Mouse (Mus musculus) liver, adult 2 months (tissue): ENCODE measurements at regions not wholly inside any gene's neighbourhood (a gene's known extent, or its start where the extent isn't known, plus 50 kb on each side); places are given as distances from the start of the nearest gene placed in this dataset.

Experiments
- DNase-seq: peaks from one replicate; pipeline ENCODE4 v3.0.0-alpha.2; 2011; ENCODE audit warnings: low read depth, low spot score; ENCODE audit errors: extremely low read depth
- H3K27ac ChIP-seq: fragments of 200-500 bp; replicated peaks from 2 replicates; pipeline ENCODE4 v1.5.1; 2012; ENCODE audit warnings: low read depth, mild to moderate bottlenecking, control low read depth, inconsistent platforms, low read length; ENCODE audit not compliant: insufficient read depth
- H3K27me3 ChIP-seq: fragments of 200-500 bp; 2 replicates; pipeline ENCODE4 v1.6.1; 2012; ENCODE audit warnings: mild to moderate bottlenecking, moderate library complexity, low read length, inconsistent platforms; ENCODE audit not compliant: control insufficient read depth, insufficient read depth
- H3K36me3 ChIP-seq: fragments of 200-500 bp; 2 replicates; pipeline ENCODE4 v1.6.1; 2012; ENCODE audit warnings: low read length, inconsistent platforms; ENCODE audit not compliant: control insufficient read depth, insufficient read depth
- H3K4me1 ChIP-seq: fragments of 200-500 bp; 2 replicates; pipeline ENCODE4 v1.6.1; 2011; ENCODE audit warnings: low read length; ENCODE audit not compliant: control insufficient read depth, insufficient read depth
- H3K4me3 ChIP-seq: fragments of 200-500 bp; 2 replicates; pipeline ENCODE4 v1.5.1; 2011; ENCODE audit warnings: low read depth, mild to moderate bottlenecking, control low read depth, low read length, moderate library complexity; ENCODE audit not compliant: insufficient read depth
- H3K79me2 ChIP-seq: fragments of 200-500 bp; 2 replicates; pipeline ENCODE4 v1.6.1; 2012; ENCODE audit warnings: inconsistent platforms, mild to moderate bottlenecking, low read length, moderate library complexity; ENCODE audit not compliant: control insufficient read depth, insufficient read depth
- H3K9ac ChIP-seq: fragments of 200-500 bp; 2 replicates; pipeline ENCODE4 v1.6.1; 2012; ENCODE audit warnings: low read depth, mild to moderate bottlenecking, control low read depth, inconsistent platforms, low read length
- CTCF ChIP-seq: fragments of 200-500 bp; IDR thresholded peaks from 2 replicates; pipeline ENCODE4 v1.5.1; 2011; ENCODE audit warnings: low read depth, low read length, control low read depth
- POLR2A ChIP-seq: fragments of 200-500 bp; IDR thresholded peaks from 2 replicates; pipeline ENCODE4 v1.6.1; 2011; ENCODE audit warnings: low read length, control low read depth; ENCODE audit not compliant: insufficient read depth; ENCODE audit errors: extremely low read depth
- WGBS: fragments of 180-500 bp; shearing (Covaris S2); methylation state at CpG from one replicate; pipeline ENCODE4 v1.1.7; 2018; 5-methylcytosine and 5-hydroxymethylcytosine counted together

DNA sequence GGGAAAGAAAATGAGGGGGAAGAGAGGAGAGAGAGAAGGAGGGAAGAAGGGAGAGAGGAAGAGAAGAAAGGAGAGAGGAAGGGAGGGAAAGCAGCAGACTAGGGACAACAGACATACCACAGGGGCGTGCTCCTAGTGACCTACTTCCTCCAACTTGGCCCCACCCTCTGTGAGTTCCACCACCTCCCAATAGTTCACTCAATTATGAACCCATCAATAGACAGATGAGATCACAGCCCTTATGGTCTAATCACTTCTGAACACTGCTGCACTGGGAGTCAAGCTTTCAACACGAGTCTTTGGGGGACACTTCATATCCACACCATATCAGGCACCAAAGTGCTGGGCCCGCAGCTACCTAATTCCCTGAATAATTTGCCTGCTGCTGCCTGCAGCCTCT lies 110.7 kb downstream of the Bms1 start:
- no peaks in the 10 kb centered on the region for H3K27me3 ChIP-seq
- no peaks in the 10 kb centered on the region for H3K4me1 ChIP-seq
- no peak overlapping the region for H3K9ac ChIP-seq
- no peaks in the 10 kb centered on the region for H3K36me3 ChIP-seq
- DNase-seq, result no peak
- no peak overlapping the region for H3K27ac ChIP-seq
- 80% methylated on average over 3 of the region's 3 CpGs for WGBS
- TF ChIP-seq POLR2A, result no peak
- no peak for TF ChIP-seq CTCF
- H3K79me2 ChIP-seq, result no peaks in the 10 kb centered on the region
- no peak overlapping the region for H3K4me3 ChIP-seq

DNA sequence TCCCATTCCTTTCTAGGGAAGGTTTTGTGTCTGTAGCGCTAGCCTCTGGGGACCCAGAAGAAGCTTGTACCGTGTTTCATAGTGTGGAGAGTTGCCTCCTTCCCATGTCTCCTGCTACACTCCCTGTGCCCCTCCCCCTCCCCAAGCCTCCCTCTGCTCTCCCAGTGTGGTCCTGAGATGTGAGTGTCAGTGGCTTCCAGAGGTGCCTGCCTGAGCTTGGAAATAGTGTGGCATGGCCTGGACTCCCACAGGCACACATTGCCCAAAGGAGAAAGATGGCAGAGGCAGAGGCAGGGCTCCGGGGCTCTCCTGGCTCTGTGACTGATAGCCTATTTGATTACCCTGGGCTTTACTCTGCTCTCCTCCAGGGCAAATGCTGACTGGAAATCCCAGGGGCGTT lies 110.0 kb upstream of the Ret start:
- 57% methylated on average over 4 of the region's 4 CpGs for WGBS
- DNase-seq, result no peak
- Histone ChIP-seq H3K36me3 (no peaks in the 10 kb centered on the region), H3K9ac (no peak overlapping the region), H3K4me3 (no peak overlapping the region), H3K79me2 (no peaks in the 10 kb centered on the region), H3K27me3 (no peaks in the 10 kb centered on the region), H3K4me1 (no peaks in the 10 kb centered on the region), H3K27ac (no peak overlapping the region)
- no peak for TF ChIP-seq POLR2A
- TF ChIP-seq CTCF, result no peak

DNA sequence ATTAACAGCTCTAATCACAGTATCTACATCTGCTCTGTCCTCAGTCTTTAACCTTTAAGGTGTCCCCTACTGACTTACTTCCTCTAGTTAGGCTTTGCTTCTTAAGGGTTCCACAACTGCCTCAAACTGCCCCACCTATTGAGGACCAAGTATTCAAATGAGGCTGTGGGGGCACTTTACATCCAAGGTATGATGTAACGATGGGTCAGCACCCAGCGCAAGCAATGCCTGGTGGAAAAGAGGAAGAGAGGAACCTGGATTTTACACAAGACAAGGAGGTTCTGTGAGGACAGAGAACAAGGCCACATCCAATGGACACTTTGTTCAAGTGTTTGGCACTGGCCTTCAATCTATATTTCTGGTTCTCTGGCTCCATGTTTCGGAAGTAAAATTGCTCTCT lies 107.7 kb upstream of the Ret start:
- no peaks in the 10 kb centered on the region for H3K36me3 ChIP-seq
- no peaks in the 10 kb centered on the region for H3K4me1 ChIP-seq
- TF ChIP-seq POLR2A (no peak), CTCF (no peak)
- H3K4me3 ChIP-seq, result no peak overlapping the region
- no peaks in the 10 kb centered on the region for H3K27me3 ChIP-seq
- no peak for DNase-seq
- H3K9ac ChIP-seq, result no peak overlapping the region
- no peaks in the 10 kb centered on the region for H3K79me2 ChIP-seq
- WGBS, result 84% methylated on average over 3 of the region's 3 CpGs
- H3K27ac ChIP-seq, result no peak overlapping the region

DNA sequence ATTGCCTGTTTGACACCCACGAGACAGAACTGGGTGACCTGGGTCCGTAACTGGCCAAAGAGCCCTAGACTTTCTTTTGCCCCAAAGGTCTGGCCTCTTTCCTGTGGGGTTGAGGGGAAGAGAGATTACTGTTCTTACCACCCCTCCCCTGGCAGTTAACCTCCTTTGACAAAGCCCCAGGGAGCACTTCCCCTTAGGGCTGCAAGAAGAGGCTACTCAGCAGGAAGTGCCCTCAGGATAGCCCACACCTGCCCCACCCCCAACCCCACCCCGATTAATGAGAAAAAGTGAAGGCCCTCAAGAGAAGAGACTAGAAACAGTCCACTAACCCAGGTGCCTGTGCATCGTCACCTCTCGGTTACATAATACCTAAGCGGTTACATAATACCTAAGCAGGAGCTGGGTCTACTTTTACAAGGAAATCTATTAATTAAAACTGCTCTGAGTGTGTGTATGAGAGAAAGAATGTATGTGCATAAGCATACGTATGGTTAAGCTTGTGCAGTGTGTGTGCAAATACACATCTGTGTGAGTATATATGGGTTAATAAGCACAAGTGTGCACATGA lies 105.3 kb upstream of the Ret start:
- Histone ChIP-seq H3K4me1 (no peaks in the 10 kb centered on the region), H3K9ac (no peak overlapping the region), H3K36me3 (no peaks in the 10 kb centered on the region), H3K79me2 (no peaks in the 10 kb centered on the region), H3K4me3 (no peak overlapping the region), H3K27me3 (no peaks in the 10 kb centered on the region), H3K27ac (no peak overlapping the region)
- DNase-seq, result no peak
- WGBS, result 56% methylated on average over 7 of the region's 7 CpGs
- TF ChIP-seq POLR2A (no peak), CTCF (no peak)

DNA sequence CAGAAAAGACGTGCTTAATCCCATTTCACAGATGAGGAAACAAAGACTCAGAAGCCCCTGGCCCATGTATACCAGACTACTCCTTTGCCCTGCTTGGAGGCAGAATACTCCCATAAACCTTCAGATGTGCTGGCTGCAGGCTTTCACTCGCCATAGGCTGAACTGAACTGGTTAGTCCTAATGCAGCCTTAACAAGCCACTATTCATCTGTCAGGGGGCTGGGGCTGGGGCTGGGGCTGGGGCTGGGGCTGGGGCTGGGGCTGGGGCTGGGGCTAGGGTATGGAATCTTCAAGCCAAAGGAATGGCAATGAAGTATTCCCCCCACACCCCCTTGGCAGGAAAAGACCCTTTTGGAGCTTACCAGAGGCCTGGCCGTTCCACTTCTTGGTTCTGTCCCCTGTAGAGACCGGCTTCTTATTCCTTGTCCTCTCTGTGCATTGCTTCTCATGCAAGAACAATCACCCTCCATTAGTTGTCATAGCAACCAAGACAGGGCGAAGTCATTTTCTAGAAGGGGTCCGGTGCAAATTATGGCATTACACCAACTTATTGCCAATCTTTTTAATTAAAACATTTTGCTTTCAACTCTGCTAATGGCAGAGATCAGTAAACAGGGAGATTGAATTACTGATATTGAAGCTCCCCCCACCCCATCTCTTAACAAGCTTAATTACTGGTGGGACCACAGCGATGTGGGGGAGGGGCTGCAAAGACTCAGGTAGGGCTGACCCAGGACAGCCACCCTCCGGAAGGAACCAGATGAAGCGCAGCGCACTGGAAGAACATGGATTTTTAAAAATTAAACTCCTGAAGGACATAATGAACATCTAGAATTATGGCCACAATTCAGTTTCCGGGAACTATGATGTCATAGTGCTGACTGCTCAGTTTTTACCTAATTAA lies 104.6 kb upstream of the Ret start:
- 81% methylated on average over 11 of the region's 11 CpGs for WGBS
- no peak for DNase-seq
- Histone ChIP-seq H3K27me3 (no peaks in the 10 kb centered on the region), H3K9ac (no peak overlapping the region), H3K36me3 (no peaks in the 10 kb centered on the region), H3K79me2 (no peaks in the 10 kb centered on the region), H3K4me1 (no peaks in the 10 kb centered on the region), H3K4me3 (no peak overlapping the region), H3K27ac (no peak overlapping the region)
- TF ChIP-seq POLR2A (no peak), CTCF (no peak)

DNA sequence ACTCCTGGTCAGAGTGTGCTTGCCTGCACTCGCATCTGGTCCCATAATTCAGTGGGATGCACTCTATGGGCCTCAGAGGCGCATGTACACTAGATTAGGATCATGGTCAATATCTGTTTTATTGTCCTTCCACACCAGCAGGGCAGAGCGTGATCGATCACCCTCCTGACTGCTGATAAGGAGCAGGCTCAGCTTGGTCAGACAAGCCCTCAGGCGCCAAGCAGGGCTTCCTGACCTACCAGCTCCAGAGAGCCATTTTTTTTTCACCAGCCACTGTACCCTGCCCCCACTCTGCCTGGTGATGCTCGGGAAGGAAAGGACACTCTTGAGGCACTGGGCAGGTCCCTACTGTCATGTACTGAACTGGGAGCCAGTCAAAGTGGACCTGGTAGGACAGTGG lies 103.3 kb upstream of the Ret start:
- TF ChIP-seq POLR2A (no peak), CTCF (no peak)
- H3K9ac ChIP-seq, result no peak overlapping the region
- no peaks in the 10 kb centered on the region for H3K79me2 ChIP-seq
- no peak overlapping the region for H3K4me3 ChIP-seq
- 43% methylated on average over 6 of the region's 6 CpGs for WGBS
- no peak overlapping the region for H3K27ac ChIP-seq
- no peaks in the 10 kb centered on the region for H3K27me3 ChIP-seq
- H3K4me1 ChIP-seq, result no peaks in the 10 kb centered on the region
- no peaks in the 10 kb centered on the region for H3K36me3 ChIP-seq
- DNase-seq, result no peak
